Mouse (Mus musculus): ENCODE results near the gene Slc16a12. TPM values are rescaled to one million over a fixed set of nuclear protein-coding genes. Genes with fewer than 3 reads are reported as not detected.
"Not testable (repeated sequence)": the region's sequence is repeated elsewhere in the genome, so short reads cannot be mapped to it uniquely, and the experiment has no call there.

The Slc16a12 gene
- polyA plus RNA-seq, 1 experiment from 2014 or later, result 5.7 TPM

DNA sequence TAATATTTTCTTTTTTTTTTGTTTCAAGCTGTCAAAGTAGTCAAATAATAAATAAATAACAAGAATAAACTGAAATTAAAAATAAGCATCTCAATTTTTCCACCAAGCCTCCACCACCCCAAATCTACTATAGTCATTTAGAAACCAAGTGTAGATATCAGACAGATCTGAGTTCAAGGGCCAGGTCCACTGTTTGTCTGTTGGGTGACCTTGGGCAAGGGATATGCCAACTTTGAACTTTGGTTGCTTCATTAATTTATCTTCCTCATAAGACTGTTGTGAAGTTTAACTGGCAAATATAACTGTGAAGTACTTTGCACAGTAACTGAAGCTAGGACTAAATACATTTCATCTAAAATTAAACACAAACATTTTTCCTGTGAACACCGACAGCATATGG lies 8.6 kb upstream of the Slc16a12 start:
- H3K27me3 ChIP-seq (ENCODE audit: control insufficient read depth, insufficient read depth, low read length), result no peaks in the 10 kb centered on the region
- H3K4me3 ChIP-seq (replicated peaks; ENCODE audit: low read length), result no peak overlapping the region
- no peak overlapping the region for H3K9ac ChIP-seq (ENCODE audit: low read length)
- H3K27ac ChIP-seq (ENCODE audit: low read length), result no peak overlapping the region
- H3K9me3 ChIP-seq (replicated peaks; ENCODE audit: control insufficient read depth, low read length), result 0 out of 2 replicates have a peak, but pooled peaks cover 4% of the 10 kb centered on the region
- WGBS, result 52% methylated on average over 1 of the region's 1 CpGs
- no peak for ATAC-seq (ENCODE audit: insufficient read depth, low FRiP score)
- 0 out of 2 replicates have a peak, but pooled peaks cover 4% of the 10 kb centered on the region for H3K4me1 ChIP-seq (ENCODE audit: control insufficient read depth, insufficient read depth, low read length)
- H3K36me3 ChIP-seq (ENCODE audit: control insufficient read depth, insufficient read depth, low read length), result no peaks in the 10 kb centered on the region
- no peak overlapping the region for H3K4me2 ChIP-seq (ENCODE audit: low read depth, low read length)

DNA sequence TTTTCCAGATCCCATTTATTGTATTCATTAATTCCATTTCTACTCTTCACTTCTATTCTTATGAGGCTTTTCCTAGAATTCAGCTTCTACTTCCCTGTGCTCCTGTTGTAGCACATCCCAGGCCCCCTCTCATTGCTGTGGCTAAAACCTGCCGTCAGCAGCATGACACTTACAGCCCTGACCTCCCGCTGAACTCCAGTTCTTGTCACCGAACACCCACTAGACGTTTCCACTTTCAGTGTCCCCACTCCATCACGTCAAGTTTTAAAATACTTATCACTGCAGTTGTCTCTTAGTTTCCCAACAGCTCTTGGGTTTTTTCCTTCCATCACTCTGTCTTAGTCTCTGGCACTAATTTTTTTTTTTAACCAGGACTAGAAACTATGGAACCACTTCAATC lies 6.2 kb upstream of the Slc16a12 start:
- no peak for ATAC-seq (ENCODE audit: insufficient read depth, low FRiP score)
- 20% methylated on average over 5 of the region's 5 CpGs for WGBS
- H3K9me3 ChIP-seq (replicated peaks; ENCODE audit: control insufficient read depth, low read length), result 0 out of 2 replicates have a peak, but pooled peaks cover 4% of the 10 kb centered on the region
- H3K4me3 ChIP-seq (replicated peaks; ENCODE audit: low read length), result no peak overlapping the region
- no peaks in the 10 kb centered on the region for H3K27me3 ChIP-seq (ENCODE audit: control insufficient read depth, insufficient read depth, low read length)
- H3K4me2 ChIP-seq (ENCODE audit: low read depth, low read length), result no peak overlapping the region
- H3K36me3 ChIP-seq (ENCODE audit: control insufficient read depth, insufficient read depth, low read length), result no peaks in the 10 kb centered on the region
- no peak overlapping the region for H3K9ac ChIP-seq (ENCODE audit: low read length)
- H3K4me1 ChIP-seq (ENCODE audit: control insufficient read depth, insufficient read depth, low read length), result 0 out of 2 replicates have a peak, but pooled peaks cover 4% of the 10 kb centered on the region
- no peak overlapping the region for H3K27ac ChIP-seq (ENCODE audit: low read length)

DNA sequence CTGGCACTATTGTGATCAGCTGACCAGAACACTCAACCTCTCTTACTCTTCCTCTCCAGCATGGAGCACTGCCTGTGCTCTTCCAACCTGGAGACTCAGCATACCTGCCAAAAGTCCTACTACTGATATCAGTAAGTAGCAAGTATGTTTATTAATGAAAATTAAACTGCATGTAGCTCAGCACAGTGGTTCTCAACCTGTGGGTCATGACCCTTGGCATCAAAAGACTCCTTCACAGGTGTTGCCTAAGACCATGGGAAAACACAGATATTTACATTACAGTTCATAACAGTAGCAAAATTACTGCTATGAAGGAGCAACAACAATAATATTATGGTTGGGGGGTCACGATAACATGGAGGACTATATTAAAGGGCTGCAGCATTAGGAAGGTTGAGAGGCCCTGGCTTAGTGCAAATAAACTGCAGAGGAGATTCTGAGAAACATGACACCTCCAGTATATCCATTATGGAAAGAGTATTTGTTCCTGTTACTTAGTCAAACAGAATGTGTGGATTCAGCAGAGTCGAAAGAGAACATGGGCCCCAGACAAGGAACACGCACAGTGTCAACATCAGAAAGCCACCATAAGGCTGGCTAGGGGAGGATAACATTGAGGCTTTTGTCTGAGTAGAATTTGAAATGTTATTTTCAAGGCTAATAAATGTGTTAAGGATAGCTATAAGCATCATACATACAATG lies 5.5 kb upstream of the Slc16a12 start:
- Histone ChIP-seq H3K4me3 (replicated peaks; ENCODE audit: low read length) (no peak overlapping the region), H3K36me3 (ENCODE audit: control insufficient read depth, insufficient read depth, low read length) (no peaks in the 10 kb centered on the region), H3K9me3 (replicated peaks; ENCODE audit: control insufficient read depth, low read length) (0 out of 2 replicates have a peak, but pooled peaks cover 4% of the 10 kb centered on the region), H3K27ac (ENCODE audit: low read length) (no peak overlapping the region), H3K4me2 (ENCODE audit: low read depth, low read length) (no peak overlapping the region), H3K9ac (ENCODE audit: low read length) (no peak overlapping the region), H3K27me3 (ENCODE audit: control insufficient read depth, insufficient read depth, low read length) (no peaks in the 10 kb centered on the region), H3K4me1 (ENCODE audit: control insufficient read depth, insufficient read depth, low read length) (0 out of 2 replicates have a peak, but pooled peaks cover 4% of the 10 kb centered on the region)
- ATAC-seq (ENCODE audit: insufficient read depth, low FRiP score), result peak; percentile 71
- WGBS, result 37% methylated on average over 3 of the region's 3 CpGs

DNA sequence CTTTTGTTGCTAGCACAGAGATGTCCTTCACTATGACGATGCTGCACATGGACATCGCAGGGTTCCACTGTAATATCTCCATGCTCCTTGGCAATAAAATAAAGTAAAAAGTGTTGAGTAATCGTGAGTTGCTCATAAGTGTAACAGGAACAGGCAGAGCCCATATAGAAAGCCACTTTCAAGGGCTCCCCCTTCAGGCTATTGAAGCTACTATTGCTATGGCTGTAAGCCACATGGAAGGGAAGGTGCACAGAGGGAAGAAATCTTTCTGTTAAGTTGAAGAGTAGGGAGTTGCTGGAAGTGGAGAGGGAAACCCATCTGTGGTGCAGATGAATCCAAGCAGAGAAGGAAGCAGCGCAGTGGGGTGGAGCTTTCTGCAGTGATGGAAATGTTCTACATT lies 4.1 kb upstream of the Slc16a12 start:
- Histone ChIP-seq H3K36me3 (ENCODE audit: control insufficient read depth, insufficient read depth, low read length) (no peaks in the 10 kb centered on the region), H3K4me3 (replicated peaks; ENCODE audit: low read length) (no peak overlapping the region), H3K9ac (ENCODE audit: low read length) (no peak overlapping the region), H3K4me1 (ENCODE audit: control insufficient read depth, insufficient read depth, low read length) (peaks cover 10% of the 10 kb centered on the region; the same call in 1 of the 2 replicates), H3K4me2 (ENCODE audit: low read depth, low read length) (no peak overlapping the region), H3K27me3 (ENCODE audit: control insufficient read depth, insufficient read depth, low read length) (no peaks in the 10 kb centered on the region), H3K27ac (ENCODE audit: low read length) (no peak overlapping the region), H3K9me3 (replicated peaks; ENCODE audit: control insufficient read depth, low read length) (0 out of 2 replicates have a peak, but pooled peaks cover 4% of the 10 kb centered on the region)
- WGBS, result 69% methylated on average over 4 of the region's 4 CpGs
- ATAC-seq (ENCODE audit: insufficient read depth, low FRiP score), result no peak

DNA sequence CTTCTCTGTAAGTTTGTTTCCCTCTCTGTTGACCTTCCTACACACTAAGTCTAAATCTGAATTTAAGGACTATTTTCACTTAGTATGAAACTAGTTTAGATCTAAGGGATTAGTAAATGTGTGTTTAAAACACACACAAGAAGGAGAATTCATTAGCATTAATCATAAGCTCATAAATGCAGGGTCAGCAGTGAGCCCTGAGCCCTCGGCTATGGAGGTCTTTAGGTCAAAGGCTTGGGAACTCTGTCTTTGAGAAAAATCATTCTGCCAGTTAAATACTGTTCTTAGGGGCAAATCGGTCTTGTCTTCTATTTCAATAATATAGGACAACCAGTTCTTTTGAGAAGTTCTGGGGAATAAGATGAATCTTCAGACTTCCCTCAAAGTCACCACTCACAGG lies 1.9 kb upstream of the Slc16a12 start:
- Histone ChIP-seq H3K4me3 (replicated peaks; ENCODE audit: low read length) (no peak overlapping the region), H3K4me1 (ENCODE audit: control insufficient read depth, insufficient read depth, low read length) (peaks cover 10% of the 10 kb centered on the region; the same call in 1 of the 2 replicates), H3K27me3 (ENCODE audit: control insufficient read depth, insufficient read depth, low read length) (no peaks in the 10 kb centered on the region), H3K4me2 (ENCODE audit: low read depth, low read length) (no peak overlapping the region), H3K27ac (ENCODE audit: low read length) (no peak overlapping the region), H3K36me3 (ENCODE audit: control insufficient read depth, insufficient read depth, low read length) (no peaks in the 10 kb centered on the region), H3K9ac (ENCODE audit: low read length) (no peak overlapping the region), H3K9me3 (replicated peaks; ENCODE audit: control insufficient read depth, low read length) (no peaks in the 10 kb centered on the region)
- 53% methylated on average over 2 of the region's 2 CpGs for WGBS
- ATAC-seq (ENCODE audit: insufficient read depth, low FRiP score), result no peak

DNA sequence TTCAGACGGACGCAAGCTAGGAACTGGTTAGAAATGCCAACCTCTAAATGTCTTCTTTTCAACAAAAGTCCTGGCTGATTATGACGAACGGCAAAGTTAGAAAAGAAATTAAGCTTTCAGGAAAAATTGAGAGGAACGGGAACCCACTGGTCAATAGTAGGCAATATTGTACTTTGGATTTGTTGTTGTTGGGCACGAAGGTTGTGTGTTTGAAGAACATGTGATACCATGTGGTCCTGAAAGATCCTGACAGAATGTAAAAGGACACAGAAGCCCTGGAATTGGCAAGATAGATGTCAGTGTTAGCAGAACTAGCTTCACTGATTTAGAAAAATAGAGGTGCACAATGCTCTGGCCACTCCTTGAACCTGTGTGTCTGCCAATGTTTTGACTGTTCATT lies 880 bp upstream of the Slc16a12 start:
- H3K27ac ChIP-seq (ENCODE audit: low read length); H3K27me3 ChIP-seq (ENCODE audit: control insufficient read depth, insufficient read depth, low read length); H3K9me3 ChIP-seq (replicated peaks; ENCODE audit: control insufficient read depth, low read length); H3K4me1 ChIP-seq (ENCODE audit: control insufficient read depth, insufficient read depth, low read length); H3K4me3 ChIP-seq (replicated peaks; ENCODE audit: low read length); H3K9ac ChIP-seq (ENCODE audit: low read length); H3K4me2 ChIP-seq (ENCODE audit: low read depth, low read length); H3K36me3 ChIP-seq (ENCODE audit: control insufficient read depth, insufficient read depth, low read length); ATAC-seq (ENCODE audit: insufficient read depth, low FRiP score): not testable (repeated sequence)
- 86% methylated on average over 6 of the region's 6 CpGs for WGBS

DNA sequence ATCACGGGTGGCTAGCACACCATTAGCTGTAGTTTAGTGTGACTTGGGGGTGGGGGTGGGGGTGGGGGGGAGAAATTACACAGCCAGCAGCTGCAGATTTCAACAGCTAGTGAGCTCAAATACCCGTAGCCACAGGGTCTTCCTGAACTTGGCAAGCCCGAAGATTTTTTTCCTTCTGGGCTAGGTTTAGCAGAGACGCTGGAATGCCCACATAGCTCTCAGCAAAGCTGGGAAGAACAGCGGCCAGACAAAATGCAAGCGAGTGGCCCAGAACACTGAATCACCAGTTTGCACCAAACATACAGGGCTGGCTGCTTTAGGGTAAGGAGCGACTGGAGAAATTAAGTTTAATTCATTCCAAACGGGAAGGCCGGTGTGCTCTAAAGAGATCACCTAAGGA lies 888 bp downstream of the Slc16a12 start:
- no peak for ATAC-seq (ENCODE audit: insufficient read depth, low FRiP score)
- Histone ChIP-seq H3K9me3 (replicated peaks; ENCODE audit: control insufficient read depth, low read length) (no peaks in the 10 kb centered on the region), H3K27ac (ENCODE audit: low read length) (no peak overlapping the region), H3K4me2 (ENCODE audit: low read depth, low read length) (peak overlapping the region; percentile 96), H3K27me3 (ENCODE audit: control insufficient read depth, insufficient read depth, low read length) (no peaks in the 10 kb centered on the region), H3K4me3 (replicated peaks; ENCODE audit: low read length) (peak overlapping the region; percentile 67), H3K9ac (ENCODE audit: low read length) (0 out of 2 replicates have a peak overlapping the region, but pooled peaks have one; percentile 80), H3K36me3 (ENCODE audit: control insufficient read depth, insufficient read depth, low read length) (no peaks in the 10 kb centered on the region), H3K4me1 (ENCODE audit: control insufficient read depth, insufficient read depth, low read length) (peaks cover 5% of the 10 kb centered on the region; the same call in 1 of the 2 replicates)
- 11% methylated on average over 9 of the region's 9 CpGs for WGBS

DNA sequence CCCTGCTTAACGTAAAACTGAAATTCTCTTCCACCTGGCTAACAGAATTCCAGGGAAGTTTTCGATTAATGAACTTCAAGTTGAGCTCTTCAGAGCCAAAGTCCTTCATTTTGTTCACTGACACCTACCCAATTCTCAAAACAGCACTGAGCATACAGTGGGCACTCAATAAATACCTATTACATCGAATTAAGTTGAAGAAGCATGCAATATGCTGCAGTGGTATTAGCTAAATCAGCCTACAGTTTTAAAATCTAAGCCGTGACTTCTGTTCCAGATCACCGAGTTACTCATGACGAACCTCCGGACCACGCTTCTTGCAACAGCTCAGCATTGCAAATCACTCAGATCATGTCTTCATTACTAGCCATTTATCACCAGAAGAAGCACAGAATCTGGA lies 2.1 kb downstream of the Slc16a12 start:
- no peak for ATAC-seq (ENCODE audit: insufficient read depth, low FRiP score)
- Histone ChIP-seq H3K36me3 (ENCODE audit: control insufficient read depth, insufficient read depth, low read length) (no peaks in the 10 kb centered on the region), H3K9me3 (replicated peaks; ENCODE audit: control insufficient read depth, low read length) (no peaks in the 10 kb centered on the region), H3K27ac (ENCODE audit: low read length) (no peak overlapping the region), H3K4me3 (replicated peaks; ENCODE audit: low read length) (no peak overlapping the region), H3K9ac (ENCODE audit: low read length) (no peak overlapping the region), H3K4me2 (ENCODE audit: low read depth, low read length) (no peak overlapping the region), H3K4me1 (ENCODE audit: control insufficient read depth, insufficient read depth, low read length) (peaks cover 5% of the 10 kb centered on the region; the same call in 1 of the 2 replicates), H3K27me3 (ENCODE audit: control insufficient read depth, insufficient read depth, low read length) (no peaks in the 10 kb centered on the region)
- WGBS, result 76% methylated on average over 8 of the region's 8 CpGs

DNA sequence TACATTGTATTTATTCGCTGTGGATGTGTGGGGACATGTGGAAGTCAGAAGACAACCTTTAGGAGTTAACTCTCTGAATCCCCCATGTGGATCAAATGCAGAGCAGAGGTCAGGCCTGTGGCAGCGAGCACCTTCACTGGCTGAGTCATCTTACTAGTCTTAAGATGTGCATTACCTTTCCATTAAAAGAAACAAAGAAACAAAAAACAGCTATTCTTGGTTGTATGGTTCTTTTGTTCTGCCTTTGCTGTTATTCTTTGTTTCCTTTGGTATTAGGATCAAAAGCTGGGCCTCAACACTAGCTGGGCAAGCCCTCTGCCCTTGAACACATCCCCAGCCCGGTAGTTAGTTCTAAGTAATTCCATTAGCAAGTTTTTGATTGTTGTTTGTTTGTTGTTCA lies 9.2 kb downstream of the Slc16a12 start:
- H3K27me3 ChIP-seq (ENCODE audit: control insufficient read depth, insufficient read depth, low read length), result no peaks in the 10 kb centered on the region
- H3K4me2 ChIP-seq (ENCODE audit: low read depth, low read length), result no peak overlapping the region
- no peaks in the 10 kb centered on the region for H3K4me1 ChIP-seq (ENCODE audit: control insufficient read depth, insufficient read depth, low read length)
- H3K36me3 ChIP-seq (ENCODE audit: control insufficient read depth, insufficient read depth, low read length), result no peaks in the 10 kb centered on the region
- 81% methylated on average over 3 of the region's 3 CpGs for WGBS
- no peaks in the 10 kb centered on the region for H3K9me3 ChIP-seq (replicated peaks; ENCODE audit: control insufficient read depth, low read length)
- ATAC-seq (ENCODE audit: insufficient read depth, low FRiP score), result no peak
- H3K9ac ChIP-seq (ENCODE audit: low read length), result no peak overlapping the region
- no peak overlapping the region for H3K4me3 ChIP-seq (replicated peaks; ENCODE audit: low read length)
- H3K27ac ChIP-seq (ENCODE audit: low read length), result no peak overlapping the region

All from stomach, embryonic 16.5 days (tissue).